Mouse (Mus musculus) MEL (cell line): ENCODE measurements around the gene Vmp1. TPM values are rescaled to one million over a fixed set of nuclear protein-coding genes. Genes with fewer than 3 reads are reported as not detected.

Source experiments
- DNase-seq: peaks from one replicate; pipeline ENCODE4 v3.0.0; 2011; ENCODE audit warnings: low read depth, low spot score
- H3K27ac ChIP-seq: 2 replicates; pipeline ENCODE4 v1.5.1; 2012; ENCODE audit warnings: low read depth, mild to moderate bottlenecking, control low read depth, low read length, moderate library complexity; ENCODE audit not compliant: control insufficient read depth
- H3K27me3 ChIP-seq, 2 experiments: fragments of 150-350 bp in 1 of 2; sonication (generic) in 1 of 2; 2 replicates each; pipeline ENCODE4 v1.6.1; 2012; ENCODE audit warnings: low read length in 2 of 2, mild to moderate bottlenecking in 2 of 2, improper control_type of control experiment in 1 of 2, moderate library complexity in 1 of 2; ENCODE audit not compliant: insufficient read depth in 2 of 2, control insufficient read depth in 1 of 2
- H3K36me3 ChIP-seq, 2 experiments: 2 replicates each; pipeline ENCODE4 v1.6.1; 2012 to 2014; ENCODE audit warnings: low read length in 2 of 2, improper control_type of control experiment in 1 of 2, inconsistent platforms in 1 of 2, mild to moderate bottlenecking in 1 of 2; ENCODE audit not compliant: insufficient read depth in 2 of 2, control insufficient read depth in 1 of 2
- H3K4me1 ChIP-seq, 2 experiments: fragments of 150-350 bp in 1 of 2; sonication (generic) in 1 of 2; 2 replicates each; pipeline ENCODE4 v1.6.1; 2012; ENCODE audit warnings: low read length in 2 of 2, improper control_type of control experiment in 1 of 2, mild to moderate bottlenecking in 1 of 2; ENCODE audit not compliant: insufficient read depth in 2 of 2, control insufficient read depth in 1 of 2
- H3K4me3 ChIP-seq, 2 experiments: fragments of 150-350 bp in 1 of 2; sonication (generic) in 1 of 2; 2 replicates each; pipeline ENCODE4 v1.5.1; 2012; ENCODE audit warnings: low read depth in 2 of 2, low read length in 2 of 2, mild to moderate bottlenecking in 2 of 2, moderate library complexity in 2 of 2, control low read depth in 1 of 2, improper control_type of control experiment in 1 of 2; ENCODE audit not compliant: control insufficient read depth in 1 of 2, insufficient read depth in 1 of 2
- H3K79me2 ChIP-seq: 2 replicates; pipeline ENCODE4 v1.6.1; 2012; ENCODE audit warnings: mild to moderate bottlenecking, low read length, moderate library complexity; ENCODE audit not compliant: control insufficient read depth, poor library complexity, insufficient read depth
- H3K9ac ChIP-seq: 2 replicates; pipeline ENCODE4 v1.6.1; 2012; ENCODE audit warnings: low read depth, mild to moderate bottlenecking, control low read depth, low read length, moderate library complexity; ENCODE audit not compliant: control insufficient read depth, poor library complexity, severe bottlenecking
- H3K9me3 ChIP-seq: fragments of 150-350 bp; sonication (generic); replicated peaks from 2 replicates; pipeline ENCODE4 v1.6.1; 2012; ENCODE audit warnings: mild to moderate bottlenecking, low read length, improper control_type of control experiment, moderate library complexity; ENCODE audit not compliant: insufficient read depth
- BHLHE40 ChIP-seq: IDR thresholded peaks from 2 replicates; pipeline ENCODE4 v1.6.1; 2012; ENCODE audit warnings: low read depth, mild to moderate bottlenecking, inconsistent platforms, low read length, improper control_type of control experiment, borderline replicate concordance
- CHD1 ChIP-seq: IDR thresholded peaks from 2 replicates; pipeline ENCODE4 v1.6.1; 2012; ENCODE audit warnings: low read depth, mild to moderate bottlenecking, inconsistent platforms, low read length, improper control_type of control experiment
- CHD2 ChIP-seq: IDR thresholded peaks from 2 replicates; pipeline ENCODE4 v1.6.1; 2011; ENCODE audit warnings: low read length, improper control_type of control experiment
- CTCF ChIP-seq, 3 experiments: IDR thresholded peaks in 2 of 3; conservative IDR thresholded peaks in 1 of 3; 2 replicates each; pipeline ENCODE4 v1.5.1; 2011 to 2012; ENCODE audit warnings: low read length in 3 of 3, low read depth in 2 of 3, mild to moderate bottlenecking in 2 of 3, improper control_type of control experiment in 1 of 3, inconsistent platforms in 1 of 3, mixed read lengths in 1 of 3, moderate library complexity in 1 of 3; ENCODE audit not compliant: control insufficient read depth in 1 of 3, insufficient read depth in 1 of 3, poor library complexity in 1 of 3, severe bottlenecking in 1 of 3
- E2F4 ChIP-seq: IDR thresholded peaks from 2 replicates; pipeline ENCODE4 v1.6.1; 2011; ENCODE audit warnings: low read depth, low read length, improper control_type of control experiment, borderline replicate concordance
- EP300 ChIP-seq, 2 experiments: IDR thresholded peaks; 2 replicates each; pipeline ENCODE4 v1.6.1; 2011; ENCODE audit warnings: improper control_type of control experiment in 2 of 2, low read length in 2 of 2, low read depth in 1 of 2, mild to moderate bottlenecking in 1 of 2
- ETS1 ChIP-seq: IDR thresholded peaks from 2 replicates; pipeline ENCODE4 v1.6.1; 2012; ENCODE audit warnings: low read depth, mild to moderate bottlenecking, inconsistent platforms, low read length, improper control_type of control experiment, moderate library complexity
- GATA1 ChIP-seq: IDR thresholded peaks from 2 replicates; pipeline ENCODE4 v1.6.1; 2011; ENCODE audit warnings: low read depth, low read length, improper control_type of control experiment
- HCFC1 ChIP-seq: IDR thresholded peaks from 2 replicates; pipeline ENCODE4 v1.6.1; 2012; ENCODE audit warnings: low read depth, mild to moderate bottlenecking, inconsistent platforms, low read length, improper control_type of control experiment, moderate library complexity
- JUND ChIP-seq: IDR thresholded peaks from 2 replicates; pipeline ENCODE4 v1.6.1; 2011; ENCODE audit warnings: low read depth, mild to moderate bottlenecking, improper control_type of control experiment, low read length
- KAT2A ChIP-seq: conservative IDR thresholded peaks from 2 replicates; pipeline ENCODE4 v1.6.1; 2012; ENCODE audit warnings: low read depth, low read length, improper control_type of control experiment, inconsistent platforms
- MAFK ChIP-seq: IDR thresholded peaks from 2 replicates; pipeline ENCODE4 v1.6.1; 2011; ENCODE audit warnings: low read depth, mild to moderate bottlenecking, low read length, improper control_type of control experiment, borderline replicate concordance
- MAX ChIP-seq: IDR thresholded peaks from 2 replicates; pipeline ENCODE4 v1.6.1; 2011; ENCODE audit warnings: low read length, improper control_type of control experiment
- MAZ ChIP-seq: IDR thresholded peaks from 2 replicates; pipeline ENCODE4 v1.6.1; 2012; ENCODE audit warnings: low read depth, mild to moderate bottlenecking, inconsistent platforms, low read length, improper control_type of control experiment
- MXI1 ChIP-seq: IDR thresholded peaks from 2 replicates; pipeline ENCODE4 v1.6.1; 2011; ENCODE audit warnings: mild to moderate bottlenecking, low read depth, low read length, improper control_type of control experiment
- MYB ChIP-seq: IDR thresholded peaks from 2 replicates; pipeline ENCODE4 v1.6.1; 2011; ENCODE audit warnings: mild to moderate bottlenecking, low read depth, low read length, improper control_type of control experiment
- MYC ChIP-seq: IDR thresholded peaks from 2 replicates; pipeline ENCODE4 v1.6.1; 2011; ENCODE audit warnings: low read depth, mild to moderate bottlenecking, low read length, improper control_type of control experiment, moderate library complexity
- NRF1 ChIP-seq: IDR thresholded peaks from 2 replicates; pipeline ENCODE4 v1.6.1; 2014; ENCODE audit warnings: low read depth, mild to moderate bottlenecking, inconsistent platforms, low read length, improper control_type of control experiment, moderate library complexity; ENCODE audit not compliant: poor library complexity, insufficient read depth, severe bottlenecking
- POLR2AphosphoS2 ChIP-seq: IDR thresholded peaks from 2 replicates; pipeline ENCODE4 v1.6.1; 2011; ENCODE audit warnings: low read length, improper control_type of control experiment
- POLR2AphosphoS5 ChIP-seq: IDR thresholded peaks from 2 replicates; pipeline ENCODE4 v1.6.1; 2012; ENCODE audit warnings: low read depth, borderline replicate concordance, mild to moderate bottlenecking, inconsistent platforms, low read length, moderate library complexity, mixed read lengths
- RAD21 ChIP-seq: IDR thresholded peaks from 2 replicates; pipeline ENCODE4 v1.6.1; 2011; ENCODE audit warnings: mild to moderate bottlenecking, low read depth, low read length, improper control_type of control experiment
- SIN3A ChIP-seq: IDR thresholded peaks from 2 replicates; pipeline ENCODE4 v1.6.1; 2012; ENCODE audit warnings: low read length, improper control_type of control experiment, inconsistent platforms
- SMC3 ChIP-seq: IDR thresholded peaks from 2 replicates; pipeline ENCODE4 v1.6.1; 2011; ENCODE audit warnings: low read depth, low read length, improper control_type of control experiment
- TBP ChIP-seq: IDR thresholded peaks from 2 replicates; pipeline ENCODE4 v1.8.0; 2011; ENCODE audit warnings: low read depth, low read length, improper control_type of control experiment
- UBTF ChIP-seq: IDR thresholded peaks from 2 replicates; pipeline ENCODE4 v1.6.1; 2012; ENCODE audit warnings: low read depth, mild to moderate bottlenecking, inconsistent platforms, low read length, improper control_type of control experiment, moderate library complexity, borderline replicate concordance; ENCODE audit not compliant: insufficient read depth
- ZC3H11A ChIP-seq: IDR thresholded peaks from 2 replicates; pipeline ENCODE4 v1.6.1; 2012; ENCODE audit warnings: low read depth, mild to moderate bottlenecking, inconsistent platforms, low read length, improper control_type of control experiment
- ZKSCAN1 ChIP-seq: IDR thresholded peaks from 2 replicates; pipeline ENCODE4 v1.6.1; 2012; ENCODE audit warnings: low read depth, mild to moderate bottlenecking, inconsistent platforms, low read length, improper control_type of control experiment, moderate library complexity
- ZMIZ1 ChIP-seq: IDR thresholded peaks from 2 replicates; pipeline ENCODE4 v1.6.1; 2012; ENCODE audit warnings: low read depth, mild to moderate bottlenecking, inconsistent platforms, low read length, improper control_type of control experiment, moderate library complexity
- ZNF384 ChIP-seq: IDR thresholded peaks from 2 replicates; pipeline ENCODE4 v1.6.1; 2012; ENCODE audit warnings: low read depth, mild to moderate bottlenecking, inconsistent platforms, low read length, improper control_type of control experiment
- polyA plus RNA-seq, 2 experiments: library from polyadenylated mRNA; stranded (reverse) in 1 of 2; unstranded in 1 of 2; fragments of >175 nt in 1 of 2; fragments of >200 nt in 1 of 2; gene quantifications; 2 replicates each; pipeline versions ENCODE4 v1.2.1 to v1.2.4; 2012; ENCODE audit warnings: low replicate concordance in 2 of 2, low read depth in 1 of 2; ENCODE audit not compliant: insufficient read length in 2 of 2, insufficient read depth in 1 of 2, missing spikeins in 1 of 2
- total RNA-seq: library from RNA; depleted of rRNA; stranded (reverse); fragments of 300-350 nt; gene quantifications from 2 replicates; pipeline ENCODE4 v1.2.3, GENCODE M21; 2012

Gene Vmp1
- total and polyA plus RNA-seq, 3 experiments: 61.8 to 94.9 TPM; not detected in 1

- TF ChIP-seq RAD21 (no peak), BHLHE40 (peak; percentile 61; the same call in 1 of the 2 replicates), CTCF (IDR thresholded peaks at IDR 0.05 in 2 of 3, conservative IDR thresholded peaks at IDR 0.05 in 1 of 3; ENCODE audit: control insufficient read depth in 1 of 3, insufficient read depth in 1 of 3, low read depth in 2 of 3, low read length in 3 of 3, poor library complexity in 1 of 3, severe bottlenecking in 1 of 3) (no peak), ZC3H11A (no peak; the same call in 1 of the 2 replicates), CHD2 (no peak; the same call in 1 of the 2 replicates), SMC3 (no peak; the same call in 1 of the 2 replicates), NRF1 (no peak), POLR2AphosphoS2 (peak; percentile 100), CHD1 (peak; percentile 36), ETS1 (peak; percentile 97), POLR2AphosphoS5 (no peak), GATA1 (peak; percentile 96), TBP (peak; percentile 98), ZNF384 (peak; percentile 36), ZKSCAN1 (no peak), HCFC1 (peak; percentile 69), MYB (peak; percentile 61), E2F4 (no peak), MXI1 (peak; percentile 74; the same call in 1 of the 2 replicates), KAT2A (peak; percentile 59), MAZ (peak; percentile 94), MAX (peak; percentile 59)
Observed at GRCm38 (mm10) chr11:86586868-86587792, 96.5 kb downstream of the Vmp1 start (continued).

GRCm38 (mm10) chr11:86586177-86586867 is 97.3 kb downstream of the Vmp1 start:
- peaks cover 6 to 18% of the 10 kb centered on the region in 2 experiments for H3K4me1 ChIP-seq
- peaks cover 4 to 35% of the 10 kb centered on the region in 2 experiments; a peak in 3 of 4 replicates for H3K36me3 ChIP-seq
- peak overlapping the region; percentile 96 for H3K27ac ChIP-seq
- H3K9ac ChIP-seq: peak overlapping the region; percentile 88
- peak; percentile 82 for DNase-seq
- H3K9me3 ChIP-seq: no peaks in the 10 kb centered on the region
- peaks cover 37% of the 10 kb centered on the region for H3K79me2 ChIP-seq
- no peaks in the 10 kb centered on the region for H3K27me3 ChIP-seq
- no peak for TF ChIP-seq SMC3
- TF ChIP-seq ZMIZ1: peak; percentile 45; the same call in 1 of the 2 replicates
- TF ChIP-seq UBTF: peak; percentile 32; the same call in 1 of the 2 replicates
- TF ChIP-seq MAZ: no peak
- TF ChIP-seq JUND: no peak
- 0 out of 2 replicates have a peak, but pooled peaks have one; percentile 2 for TF ChIP-seq ZNF384
- TF ChIP-seq RAD21: no peak
- 0 out of 2 replicates have a peak, but pooled peaks have one; percentile 25 for TF ChIP-seq KAT2A
- TF ChIP-seq ETS1: 0 out of 2 replicates have a peak, but pooled peaks have one; percentile 29
- peak; percentile 98; the same call in 1 of the 2 replicates for TF ChIP-seq POLR2AphosphoS5
- TF ChIP-seq NRF1: no peak
- peak; percentile 82 for TF ChIP-seq MAX
- TF ChIP-seq MXI1: peak; percentile 87
- peak; percentile 86; the same call in 1 of the 2 replicates for TF ChIP-seq MYC
- no peak for TF ChIP-seq MAFK
- 0 out of 2 replicates have a peak, but pooled peaks have one; percentile 27 for TF ChIP-seq BHLHE40
- TF ChIP-seq CHD1: peak; percentile 94
- TF ChIP-seq EP300 (IDR thresholded peaks at IDR 0.05; ENCODE audit: low read depth in 1 of 2, low read length in 2 of 2): no peak
- peak; percentile 59 for TF ChIP-seq SIN3A
- TF ChIP-seq, all 39 proteins: peak for 12
- peak overlapping the region; percentile 83 to 88 for H3K4me3 ChIP-seq
